In the genomic region with DNA sequence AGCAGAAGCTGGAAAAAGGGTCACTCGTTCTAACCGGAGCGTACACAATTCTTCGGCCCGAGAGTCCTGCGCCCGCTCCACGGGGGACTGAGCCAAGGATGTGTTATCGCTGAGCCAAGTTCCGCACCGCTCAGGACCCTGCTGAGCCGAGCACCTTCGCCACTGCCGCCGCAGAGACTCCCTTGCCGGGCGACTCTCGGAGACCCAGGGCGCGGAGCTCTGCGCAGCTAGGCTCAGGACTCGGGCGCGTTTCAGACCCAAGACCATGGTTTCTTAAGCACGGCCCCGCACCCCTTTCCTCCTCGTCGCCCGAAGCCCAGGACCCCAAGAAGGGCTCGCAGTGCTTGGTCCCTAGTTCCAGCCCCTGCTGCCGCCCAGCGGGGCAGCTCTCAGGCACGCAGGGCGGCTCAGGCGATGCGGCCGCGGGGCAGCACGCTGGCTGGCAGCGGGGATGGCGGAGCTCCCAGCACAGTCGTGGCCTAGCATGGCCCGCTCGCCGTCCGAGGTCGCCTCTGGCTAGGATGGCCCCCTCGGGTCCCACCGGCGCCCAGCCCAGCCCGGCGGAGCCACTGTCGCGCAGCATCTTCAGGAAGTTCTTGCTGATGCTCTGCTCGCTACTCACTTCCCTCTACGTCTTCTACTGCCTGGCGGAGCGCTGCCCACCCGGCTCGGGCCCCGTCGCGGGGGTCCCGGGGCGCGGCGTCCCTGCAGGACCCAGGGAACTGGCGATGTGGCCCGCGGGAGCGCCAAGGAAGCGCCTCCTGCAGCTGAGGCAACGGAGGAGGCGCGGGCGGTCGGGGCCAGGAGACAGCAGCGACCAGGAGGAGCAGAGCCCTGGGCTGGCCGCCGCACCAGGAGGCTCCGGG, we compare ENCODE assay signal across 8 mouse cellular contexts. TPM values are rescaled to one million over a fixed set of nuclear protein-coding genes. Genes with fewer than 3 reads are reported as not detected.
A peak's percentile ranks its signal among the peaks of the same experiment; 100 is the strongest.
DNase-seq lines count a peak whose midpoint lies in the region; TF ChIP-seq lines count a peak whose summit lies in the region.

No protein-coding gene starts in this region.

- intact Hi-C loops in heart, postnatal 10 days (cut with DNase I) = loop anchor here (10.0 kb wide), 1 partner anchor 529 kb away; no protein-coding TSS in a partner anchor

- H3K4me3 ChIP-seq in C2C12 (ENCODE audit: insufficient read depth, poor library complexity, severe bottlenecking) = peak overlapping the region; percentile 59
- H3K4me3 ChIP-seq in forebrain, embryonic 10.5 days = peak overlapping the region; percentile 64

- H3K79me2 ChIP-seq in C2C12 (ENCODE audit: control insufficient read depth, insufficient read depth) = peaks cover 24% of the 10 kb centered on the region

- H3ac ChIP-seq in C2C12 (ENCODE audit: control insufficient read depth, insufficient read length, low read depth) = peak overlapping the region; percentile 89

- H3K9me3 ChIP-seq in forebrain, embryonic 10.5 days = no peaks in the 10 kb centered on the region

- H3K27me3 ChIP-seq in C2C12 (ENCODE audit: control insufficient read depth, insufficient read depth, insufficient read length) = no peaks in the 10 kb centered on the region
- peaks cover 88% of the 10 kb centered on the region for H3K27me3 ChIP-seq in forebrain, embryonic 10.5 days (ENCODE audit: poor library complexity, severe bottlenecking)

- peaks cover 5% of the 10 kb centered on the region for H3K79me3 ChIP-seq in C2C12 (ENCODE audit: low read depth)

- WGBS in forebrain, embryonic 10.5 days = under 1% methylated on average over 81 of the region's 81 CpGs

- no peak for TF ChIP-seq CTCF in C2C12 (IDR thresholded peaks at IDR 0.05; ENCODE audit: control insufficient read depth, insufficient read depth, insufficient read length)

- peak overlapping the region; percentile 87 for H3K27ac ChIP-seq in forebrain, embryonic 10.5 days

- peaks cover 3% of the 10 kb centered on the region for H3K36me3 ChIP-seq in C2C12 (ENCODE audit: control insufficient read depth, insufficient read depth)
- H3K36me3 ChIP-seq in forebrain, embryonic 10.5 days (replicated peaks) = no peaks in the 10 kb centered on the region

- peak; percentile 5 for DNase-seq in T-cell, adult 2 months (ENCODE audit: low spot score)
- peak; percentile 64 for DNase-seq in forebrain, embryonic 10.5 days (ENCODE audit: extremely low spot score, low spot score)
- peak; percentile 40 to 41 for DNase-seq in heart, postnatal 10 days
- peak; percentile 9 to 49 for DNase-seq in kidney, postnatal 25 days
- DNase-seq in lung, postnatal 25 days (ENCODE audit: low spot score) = peak; percentile 17
- peak; percentile 17 for DNase-seq in right cerebral cortex, adult 18-20 months
- DNase-seq in spleen, postnatal 36 days (ENCODE audit: low spot score in 2 of 2) = no peak

- H3K4me1 ChIP-seq in forebrain, embryonic 10.5 days = peaks cover 41% of the 10 kb centered on the region

TF ChIP-seq in C2C12, 6 proteins besides CTCF, POLR2A, EP300 and RAD21:
- TF ChIP-seq CEBPB (IDR thresholded peaks at IDR 0.05; ENCODE audit: low read depth) = no peak
- peak; percentile 69 for TF ChIP-seq MAX (IDR thresholded peaks at IDR 0.05)

RNA-seq across cellular contexts. Expression of a gene that starts 0.6 kb away (rescaled TPM):
- 0.83 TPM for polyA plus RNA-seq in C2C12 (2012; fragmentation: generic; extraction: Trizol)
- polyA plus RNA-seq in forebrain, embryonic 10.5 days (2016; fragmentation: Nextera tagmentation; extraction: Ambion mirVana) = 0.72 and 1.0 TPM in 2 replicates
- total RNA-seq in heart, postnatal 10 days (2021) = under 1 TPM; 0.25 to 0.60 TPM

RNA-seq across cellular contexts. Expression of a gene that starts 0.7 kb away (rescaled TPM):
- polyA plus RNA-seq in C2C12 (2012; fragmentation: generic; extraction: Trizol) = 0.60 TPM
- 1.3 and 1.4 TPM in 2 replicates for polyA plus RNA-seq in forebrain, embryonic 10.5 days (2016; fragmentation: Nextera tagmentation; extraction: Ambion mirVana)
- total RNA-seq in heart, postnatal 10 days (2021) = under 1 TPM in 1 of 2 experiments, not detected in 1; 0.22 TPM

Comparison
In these comparisons a context has a peak if more than half of its experiments do, and no peak if none do; other contexts are left out.
1. DNase-seq: peak in T-cell, adult 2 months (single experiment), forebrain, embryonic 10.5 days (single experiment), heart, postnatal 10 days (2 of 2), kidney, postnatal 25 days (2 of 2), lung, postnatal 25 days (single experiment) and right cerebral cortex, adult 18-20 months (single experiment); none in spleen, postnatal 36 days (0 of 2).